Mouse (Mus musculus) MEL (cell line): ENCODE data around the gene Brd1. TPM values are rescaled to one million over a fixed set of nuclear protein-coding genes. Genes with fewer than 3 reads are reported as not detected.

ENCODE experiments used
- DNase-seq: peaks from one replicate; pipeline ENCODE4 v3.0.0; 2011; ENCODE audit warnings: low read depth, low spot score
- H3K27ac ChIP-seq: 2 replicates; pipeline ENCODE4 v1.5.1; 2012; ENCODE audit warnings: low read depth, mild to moderate bottlenecking, control low read depth, low read length, moderate library complexity; ENCODE audit not compliant: control insufficient read depth
- H3K27me3 ChIP-seq, 2 experiments: fragments of 150-350 bp in 1 of 2; sonication (generic) in 1 of 2; 2 replicates each; pipeline ENCODE4 v1.6.1; 2012; ENCODE audit warnings: low read length in 2 of 2, mild to moderate bottlenecking in 2 of 2, improper control_type of control experiment in 1 of 2, moderate library complexity in 1 of 2; ENCODE audit not compliant: insufficient read depth in 2 of 2, control insufficient read depth in 1 of 2
- H3K36me3 ChIP-seq, 2 experiments: 2 replicates each; pipeline ENCODE4 v1.6.1; 2012 to 2014; ENCODE audit warnings: low read length in 2 of 2, improper control_type of control experiment in 1 of 2, inconsistent platforms in 1 of 2, mild to moderate bottlenecking in 1 of 2; ENCODE audit not compliant: insufficient read depth in 2 of 2, control insufficient read depth in 1 of 2
- H3K4me1 ChIP-seq, 2 experiments: fragments of 150-350 bp in 1 of 2; sonication (generic) in 1 of 2; 2 replicates each; pipeline ENCODE4 v1.6.1; 2012; ENCODE audit warnings: low read length in 2 of 2, improper control_type of control experiment in 1 of 2, mild to moderate bottlenecking in 1 of 2; ENCODE audit not compliant: insufficient read depth in 2 of 2, control insufficient read depth in 1 of 2
- H3K4me3 ChIP-seq, 2 experiments: fragments of 150-350 bp in 1 of 2; sonication (generic) in 1 of 2; 2 replicates each; pipeline ENCODE4 v1.5.1; 2012; ENCODE audit warnings: low read depth in 2 of 2, low read length in 2 of 2, mild to moderate bottlenecking in 2 of 2, moderate library complexity in 2 of 2, control low read depth in 1 of 2, improper control_type of control experiment in 1 of 2; ENCODE audit not compliant: control insufficient read depth in 1 of 2, insufficient read depth in 1 of 2
- H3K79me2 ChIP-seq: 2 replicates; pipeline ENCODE4 v1.6.1; 2012; ENCODE audit warnings: mild to moderate bottlenecking, low read length, moderate library complexity; ENCODE audit not compliant: control insufficient read depth, poor library complexity, insufficient read depth
- H3K9ac ChIP-seq: 2 replicates; pipeline ENCODE4 v1.6.1; 2012; ENCODE audit warnings: low read depth, mild to moderate bottlenecking, control low read depth, low read length, moderate library complexity; ENCODE audit not compliant: control insufficient read depth, poor library complexity, severe bottlenecking
- H3K9me3 ChIP-seq: fragments of 150-350 bp; sonication (generic); replicated peaks from 2 replicates; pipeline ENCODE4 v1.6.1; 2012; ENCODE audit warnings: mild to moderate bottlenecking, low read length, improper control_type of control experiment, moderate library complexity; ENCODE audit not compliant: insufficient read depth
- CTCF ChIP-seq, 3 experiments: IDR thresholded peaks in 2 of 3; conservative IDR thresholded peaks in 1 of 3; 2 replicates each; pipeline ENCODE4 v1.5.1; 2011 to 2012; ENCODE audit warnings: low read length in 3 of 3, low read depth in 2 of 3, mild to moderate bottlenecking in 2 of 3, improper control_type of control experiment in 1 of 3, inconsistent platforms in 1 of 3, mixed read lengths in 1 of 3, moderate library complexity in 1 of 3; ENCODE audit not compliant: control insufficient read depth in 1 of 3, insufficient read depth in 1 of 3, poor library complexity in 1 of 3, severe bottlenecking in 1 of 3
- ELF1 ChIP-seq: IDR thresholded peaks from 2 replicates; pipeline ENCODE4 v1.6.1; 2014; ENCODE audit warnings: low read depth, mild to moderate bottlenecking, inconsistent platforms, low read length, improper control_type of control experiment, moderate library complexity
- GABPA ChIP-seq: IDR thresholded peaks from 2 replicates; pipeline ENCODE4 v1.6.1; 2012; ENCODE audit warnings: low read depth, mild to moderate bottlenecking, inconsistent platforms, low read length, improper control_type of control experiment, moderate library complexity
- MXI1 ChIP-seq: IDR thresholded peaks from 2 replicates; pipeline ENCODE4 v1.6.1; 2011; ENCODE audit warnings: mild to moderate bottlenecking, low read depth, low read length, improper control_type of control experiment
- MYB ChIP-seq: IDR thresholded peaks from 2 replicates; pipeline ENCODE4 v1.6.1; 2011; ENCODE audit warnings: mild to moderate bottlenecking, low read depth, low read length, improper control_type of control experiment
- NRF1 ChIP-seq: IDR thresholded peaks from 2 replicates; pipeline ENCODE4 v1.6.1; 2014; ENCODE audit warnings: low read depth, mild to moderate bottlenecking, inconsistent platforms, low read length, improper control_type of control experiment, moderate library complexity; ENCODE audit not compliant: poor library complexity, insufficient read depth, severe bottlenecking
- POLR2A ChIP-seq, 2 experiments: IDR thresholded peaks; 2 replicates each; pipeline ENCODE4 v1.6.1; 2011 to 2012; ENCODE audit warnings: low read length in 2 of 2, mild to moderate bottlenecking in 2 of 2, control low read depth in 1 of 2, improper control_type of control experiment in 1 of 2, low read depth in 1 of 2, moderate library complexity in 1 of 2; ENCODE audit not compliant: control insufficient read depth in 1 of 2, insufficient read depth in 1 of 2, poor library complexity in 1 of 2
- POLR2AphosphoS5 ChIP-seq: IDR thresholded peaks from 2 replicates; pipeline ENCODE4 v1.6.1; 2012; ENCODE audit warnings: low read depth, borderline replicate concordance, mild to moderate bottlenecking, inconsistent platforms, low read length, moderate library complexity, mixed read lengths
- RCOR1 ChIP-seq: IDR thresholded peaks from 2 replicates; pipeline ENCODE4 v1.6.1; 2012; ENCODE audit warnings: low read depth, mild to moderate bottlenecking, inconsistent platforms, low read length, improper control_type of control experiment
- SMC3 ChIP-seq: IDR thresholded peaks from 2 replicates; pipeline ENCODE4 v1.6.1; 2011; ENCODE audit warnings: low read depth, low read length, improper control_type of control experiment
- TAL1 ChIP-seq: IDR thresholded peaks from 2 replicates; pipeline ENCODE4 v1.6.1; 2012; ENCODE audit warnings: mild to moderate bottlenecking, inconsistent platforms, low read length, moderate library complexity, mixed read lengths
- TBP ChIP-seq: IDR thresholded peaks from 2 replicates; pipeline ENCODE4 v1.8.0; 2011; ENCODE audit warnings: low read depth, low read length, improper control_type of control experiment
- TCF12 ChIP-seq: IDR thresholded peaks from 2 replicates; pipeline ENCODE4 v1.6.1; 2014; ENCODE audit warnings: low read depth, mild to moderate bottlenecking, inconsistent platforms, low read length, improper control_type of control experiment, moderate library complexity
- UBTF ChIP-seq: IDR thresholded peaks from 2 replicates; pipeline ENCODE4 v1.6.1; 2012; ENCODE audit warnings: low read depth, mild to moderate bottlenecking, inconsistent platforms, low read length, improper control_type of control experiment, moderate library complexity, borderline replicate concordance; ENCODE audit not compliant: insufficient read depth
- USF2 ChIP-seq, 2 experiments: IDR thresholded peaks; 2 replicates each; pipeline ENCODE4 v1.6.1; 2011 to 2012; ENCODE audit warnings: improper control_type of control experiment in 2 of 2, low read length in 2 of 2, borderline replicate concordance in 1 of 2, inconsistent platforms in 1 of 2, low read depth in 1 of 2, mild to moderate bottlenecking in 1 of 2; ENCODE audit not compliant: insufficient read depth in 1 of 2
- ZMIZ1 ChIP-seq: IDR thresholded peaks from 2 replicates; pipeline ENCODE4 v1.6.1; 2012; ENCODE audit warnings: low read depth, mild to moderate bottlenecking, inconsistent platforms, low read length, improper control_type of control experiment, moderate library complexity
- ZNF384 ChIP-seq: IDR thresholded peaks from 2 replicates; pipeline ENCODE4 v1.6.1; 2012; ENCODE audit warnings: low read depth, mild to moderate bottlenecking, inconsistent platforms, low read length, improper control_type of control experiment
- polyA plus RNA-seq, 2 experiments: library from polyadenylated mRNA; stranded (reverse) in 1 of 2; unstranded in 1 of 2; fragments of >175 nt in 1 of 2; fragments of >200 nt in 1 of 2; gene quantifications; 2 replicates each; pipeline versions ENCODE4 v1.2.1 to v1.2.4; 2012; ENCODE audit warnings: low replicate concordance in 2 of 2, low read depth in 1 of 2; ENCODE audit not compliant: insufficient read length in 2 of 2, insufficient read depth in 1 of 2, missing spikeins in 1 of 2
- total RNA-seq: library from RNA; depleted of rRNA; stranded (reverse); fragments of 300-350 nt; gene quantifications from 2 replicates; pipeline ENCODE4 v1.2.3, GENCODE M21; 2012

Gene Brd1
- total and polyA plus RNA-seq, 3 experiments: 33.7 to 72.7 (median 43.1) TPM

GRCm38 (mm10) chr15:88730717-88731116 is 3.3 kb downstream of the Brd1 start:
- peaks cover 8 to 28% of the 10 kb centered on the region in 2 experiments for H3K4me1 ChIP-seq

GRCm38 (mm10) chr15:88727204-88727603 is 6.8 kb downstream of the Brd1 start:
- Histone ChIP-seq H3K4me3 (no peak overlapping the region), H3K4me1 (peaks cover 4 to 15% of the 10 kb centered on the region in 2 experiments), H3K9me3 (no peaks in the 10 kb centered on the region), H3K9ac (no peak overlapping the region), H3K79me2 (peaks cover 71% of the 10 kb centered on the region), H3K27me3 (no peaks in the 10 kb centered on the region), H3K27ac (no peak overlapping the region), H3K36me3 (peaks cover 22 to 39% of the 10 kb centered on the region in 2 experiments)
- DNase-seq: no peak
- TF ChIP-seq ELF1: no peak
- no peak for TF ChIP-seq UBTF
- TF ChIP-seq USF2 (IDR thresholded peaks at IDR 0.05; ENCODE audit: borderline replicate concordance in 1 of 2, insufficient read depth in 1 of 2, low read depth in 1 of 2, low read length in 2 of 2): no peak
- TF ChIP-seq RCOR1: no peak
- no peak for TF ChIP-seq ZMIZ1
- no peak for TF ChIP-seq POLR2AphosphoS5
- no peak for TF ChIP-seq SMC3
- no peak for TF ChIP-seq POLR2A (IDR thresholded peaks at IDR 0.05; ENCODE audit: control insufficient read depth in 1 of 2, insufficient read depth in 1 of 2, low read depth in 1 of 2, low read length in 2 of 2, poor library complexity in 1 of 2)
- no peak for TF ChIP-seq TCF12
- no peak for TF ChIP-seq TAL1
- TF ChIP-seq MXI1: no peak
- TF ChIP-seq NRF1: no peak

More at GRCm38 (mm10) chr15:88730717-88731116, 3.3 kb downstream of the Brd1 start:
- Histone ChIP-seq H3K36me3 (peaks cover 19 to 30% of the 10 kb centered on the region in 2 experiments), H3K79me2 (peaks cover 62% of the 10 kb centered on the region), H3K27me3 (no peaks in the 10 kb centered on the region), H3K9me3 (no peaks in the 10 kb centered on the region), H3K9ac (no peak overlapping the region), H3K4me3 (no peak overlapping the region), H3K27ac (no peak overlapping the region)
- no peak for DNase-seq
- TF ChIP-seq ZMIZ1: no peak
- TF ChIP-seq GABPA: no peak
- no peak for TF ChIP-seq TBP
- TF ChIP-seq MYB: no peak
- TF ChIP-seq RCOR1: no peak
- no peak for TF ChIP-seq ELF1
- TF ChIP-seq CTCF (IDR thresholded peaks at IDR 0.05 in 2 of 3, conservative IDR thresholded peaks at IDR 0.05 in 1 of 3; ENCODE audit: control insufficient read depth in 1 of 3, insufficient read depth in 1 of 3, low read depth in 2 of 3, low read length in 3 of 3, poor library complexity in 1 of 3, severe bottlenecking in 1 of 3): no peak
- TF ChIP-seq ZNF384: no peak
